Mouse (Mus musculus): ENCODE results near the gene Vmn1r177.
"Not testable (repeated sequence)": the region's sequence is repeated elsewhere in the genome, so short reads cannot be mapped to it uniquely, and the experiment has no call there.

The Vmn1r177 gene

DNA sequence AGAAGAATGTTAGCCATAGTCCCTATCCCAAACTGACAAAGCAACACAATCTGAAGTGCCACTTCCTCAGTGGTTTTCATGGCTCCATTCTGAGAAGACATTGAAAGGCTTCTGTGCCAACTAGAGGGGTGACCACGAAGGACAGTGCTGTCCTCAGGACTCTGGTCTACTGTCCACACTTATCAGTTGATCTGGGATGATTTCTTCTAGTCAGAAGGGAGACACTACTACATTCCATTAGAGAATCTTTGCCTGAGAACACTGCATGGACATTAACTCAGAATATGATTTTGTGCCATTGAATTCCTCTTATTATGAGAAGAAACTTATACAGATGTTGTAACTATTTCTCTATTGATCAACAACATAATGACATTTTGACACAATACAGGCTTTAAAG is at the start of gene Vmn1r177:
TSS of gene Vmn1r177 (minus strand) at position 101 of the 400 bp plus-strand sequence.
- not testable (repeated sequence) for DNase-seq

DNA sequence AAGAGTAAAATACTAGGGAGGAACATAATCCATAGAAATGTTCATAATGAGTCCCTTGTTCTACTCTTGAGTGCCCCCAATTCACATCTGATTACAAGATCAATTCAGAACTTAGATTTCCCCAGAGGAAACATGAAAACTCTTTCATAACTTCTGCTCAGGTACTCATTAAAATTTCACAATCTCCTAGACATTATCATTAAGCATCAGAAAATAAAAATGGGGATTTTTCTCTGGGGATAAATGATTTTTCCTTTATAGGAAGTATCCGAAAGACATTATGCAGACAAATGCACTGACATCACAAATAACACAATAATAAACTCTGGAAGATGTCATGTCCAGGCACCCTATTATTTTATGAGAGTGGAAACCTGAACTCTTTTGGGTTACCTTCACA is 25.5 kb upstream of the Vmn1r177 start, which contains the start of gene Vmn1r178:
TSS of gene Vmn1r178 (plus strand) at position 301 of the 400 bp plus-strand sequence.
- DNase-seq, result no peak

DNA sequence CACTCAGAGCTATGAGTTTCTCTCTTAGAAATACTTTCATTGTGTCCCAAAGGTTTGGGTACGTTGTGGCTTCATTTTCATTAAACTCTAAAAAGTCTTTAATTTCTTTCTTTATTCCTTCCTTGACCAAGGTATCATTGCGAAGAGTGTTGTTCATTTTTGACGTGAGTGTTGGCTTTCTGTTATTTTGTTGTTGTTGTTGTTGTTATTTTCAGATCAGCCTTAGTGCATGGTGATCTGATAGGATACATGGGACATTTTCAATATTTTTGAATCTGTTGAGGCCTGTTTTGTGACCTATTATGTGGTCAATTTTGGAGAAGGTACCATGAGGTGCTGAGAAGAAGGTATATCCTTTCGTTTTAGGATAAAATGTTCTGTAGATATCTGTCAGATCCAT is 10.7 kb upstream of the Vmn1r177 start:
- not testable (repeated sequence) for DNase-seq

DNA sequence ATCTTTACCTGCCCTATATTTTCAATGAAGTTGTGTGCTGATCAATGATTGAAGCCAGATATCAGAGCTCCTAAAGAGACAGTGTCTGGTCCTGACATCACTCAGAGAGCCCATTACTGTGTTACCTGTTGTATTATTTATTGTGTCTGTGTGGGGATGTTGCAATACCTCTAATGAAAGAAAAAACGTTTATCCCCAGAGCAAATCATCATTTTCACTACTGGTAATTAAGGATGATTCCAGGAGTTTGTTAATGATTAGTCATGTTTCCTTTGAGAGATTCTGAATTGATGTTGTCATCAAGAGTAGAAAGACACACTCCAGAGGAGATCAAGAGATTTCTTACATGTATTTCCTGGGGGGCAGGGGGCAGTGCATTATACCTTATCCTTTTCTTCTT is 29.0 kb downstream of the Vmn1r177 start, which contains the start of gene Vmn1r176:
TSS of gene Vmn1r176 (minus strand) at position 101 of the 400 bp plus-strand sequence.
- not testable (repeated sequence) for DNase-seq

Data from kidney, adult 11 months (tissue).